Mouse (Mus musculus): Measurements from ENCODE around the gene Phactr4.

DNA sequence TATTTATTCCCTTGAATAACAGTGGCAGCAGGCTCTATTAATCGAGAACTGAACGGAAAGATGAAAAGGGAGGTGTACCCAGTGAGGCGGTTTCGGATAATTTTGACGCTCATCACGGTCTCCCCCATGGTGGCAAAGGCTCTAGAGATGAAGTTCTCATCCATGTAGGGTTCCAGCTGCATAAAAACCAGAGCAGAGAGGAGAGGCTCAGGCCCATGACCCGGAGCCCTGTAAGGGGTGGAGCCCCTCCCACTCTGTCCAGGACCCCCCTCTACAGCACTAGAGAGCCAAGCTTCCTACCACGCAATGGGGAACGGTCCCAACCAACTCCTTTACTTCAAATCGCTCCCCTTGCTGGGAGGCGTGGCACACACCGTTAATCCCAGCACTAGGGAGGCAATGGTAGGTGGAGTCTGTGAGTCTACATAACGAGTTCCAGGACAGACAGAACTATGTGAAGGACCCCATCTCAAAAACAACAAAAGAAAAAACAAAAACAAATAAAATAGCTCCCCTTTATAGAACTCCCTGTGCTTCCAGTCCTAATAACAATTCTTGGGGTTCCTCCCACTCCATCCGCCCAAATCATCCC lies 93.8 kb downstream of the Phactr4 start:
- TF ChIP-seq CTCF (conservative IDR thresholded peaks at IDR 0.05; ENCODE audit: low read length) (no peak), NANOG (IDR thresholded peaks at IDR 0.05; ENCODE audit: borderline replicate concordance, low read length) (no peak)
